Mouse (Mus musculus): Measurements from ENCODE around the gene Arhgef28. TPM values are rescaled to one million over a fixed set of nuclear protein-coding genes. Genes with fewer than 3 reads are reported as not detected.

The Arhgef28 gene
- polyA plus RNA-seq, 1 experiment from 2014 or later, result 45.3 TPM

DNA sequence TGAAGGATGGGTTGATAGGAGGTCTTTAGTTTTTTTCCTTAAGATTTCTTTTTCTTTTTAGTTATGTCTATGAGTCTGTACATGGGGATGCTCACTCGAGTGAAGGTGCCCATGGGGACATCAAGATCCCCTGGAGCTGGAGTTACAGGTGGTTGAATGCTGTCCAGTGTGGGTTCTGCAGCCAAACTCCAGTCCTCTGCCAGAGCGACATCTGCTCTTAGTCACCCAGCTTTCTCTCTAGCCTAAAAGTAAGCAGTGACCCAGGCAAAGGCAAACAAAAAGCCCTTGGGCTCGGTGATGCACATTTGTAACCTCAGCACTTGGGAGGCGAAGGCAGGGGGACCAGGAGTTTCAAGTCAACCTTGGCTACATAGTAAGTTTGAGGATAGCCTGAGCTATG is 232.3 kb downstream of the Arhgef28 start:
- Histone ChIP-seq H3K27me3 (no peaks in the 10 kb centered on the region), H3K27ac (no peak overlapping the region), H3K4me1 (no peaks in the 10 kb centered on the region), H3K9ac (no peak overlapping the region), H3K36me3 (peaks cover 48% of the 10 kb centered on the region), H3K9me3 (replicated peaks) (no peaks in the 10 kb centered on the region), H3K4me2 (no peak overlapping the region), H3K4me3 (replicated peaks) (no peak overlapping the region)
- ATAC-seq (replicated peaks; ENCODE audit: low FRiP score), result no peak
- 78% methylated on average over 4 of the region's 4 CpGs for WGBS

DNA sequence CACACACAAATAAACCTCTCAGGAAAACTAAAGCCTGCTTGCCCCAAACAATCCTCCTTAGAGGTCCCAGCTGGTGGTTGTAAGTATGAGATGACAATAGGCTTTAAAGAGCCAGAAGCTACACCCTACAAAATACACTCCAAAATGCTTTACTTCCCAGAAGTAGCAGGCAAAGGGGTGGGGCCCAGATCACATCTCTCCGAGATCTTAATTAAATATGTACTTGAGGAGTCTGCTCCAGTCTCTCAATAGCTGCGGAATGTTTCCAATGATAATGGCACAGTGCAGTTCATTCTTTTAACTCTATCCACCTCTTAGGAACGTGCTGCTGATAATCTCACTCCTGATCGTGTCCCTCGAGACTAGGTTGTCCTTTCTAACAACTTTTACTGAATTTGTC is 240.2 kb downstream of the Arhgef28 start:
- Histone ChIP-seq H3K9me3 (replicated peaks) (no peaks in the 10 kb centered on the region), H3K27me3 (no peaks in the 10 kb centered on the region), H3K9ac (no peak overlapping the region), H3K27ac (no peak overlapping the region), H3K4me3 (replicated peaks) (no peak overlapping the region), H3K4me2 (no peak overlapping the region), H3K4me1 (0 out of 2 replicates have a peak, but pooled peaks cover 5% of the 10 kb centered on the region), H3K36me3 (peaks cover 43% of the 10 kb centered on the region)
- 78% methylated on average over 5 of the region's 5 CpGs for WGBS
- no peak for ATAC-seq (replicated peaks; ENCODE audit: low FRiP score)

DNA sequence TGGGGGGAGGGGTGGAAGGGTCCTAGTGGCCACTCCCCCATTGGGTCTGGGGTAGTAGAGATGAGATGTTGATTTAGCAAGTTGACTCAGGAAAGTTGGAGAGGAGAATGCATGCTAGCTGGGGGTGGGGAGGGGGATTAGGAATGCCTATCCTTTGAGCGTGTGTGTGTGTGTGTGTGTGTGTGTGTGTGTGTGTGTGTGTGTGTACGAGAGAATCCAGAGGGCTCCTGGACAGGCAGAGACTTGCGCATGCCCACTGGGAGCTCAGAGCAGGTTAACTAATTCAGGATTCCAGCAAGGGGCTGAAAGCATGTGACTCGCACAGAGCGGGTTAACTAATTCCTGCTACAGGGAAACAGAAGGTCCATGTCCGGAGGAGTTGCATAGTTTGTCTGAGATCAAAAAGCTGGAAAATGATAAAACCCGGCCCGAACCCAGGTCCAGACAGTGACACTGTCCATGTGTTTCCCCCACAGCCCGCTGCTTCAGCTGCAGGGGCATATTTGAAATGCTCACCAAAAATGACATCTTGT is 241.3 kb downstream of the Arhgef28 start:
- no peak overlapping the region for H3K27ac ChIP-seq
- WGBS, result 50% methylated on average over 9 of the region's 9 CpGs

DNA sequence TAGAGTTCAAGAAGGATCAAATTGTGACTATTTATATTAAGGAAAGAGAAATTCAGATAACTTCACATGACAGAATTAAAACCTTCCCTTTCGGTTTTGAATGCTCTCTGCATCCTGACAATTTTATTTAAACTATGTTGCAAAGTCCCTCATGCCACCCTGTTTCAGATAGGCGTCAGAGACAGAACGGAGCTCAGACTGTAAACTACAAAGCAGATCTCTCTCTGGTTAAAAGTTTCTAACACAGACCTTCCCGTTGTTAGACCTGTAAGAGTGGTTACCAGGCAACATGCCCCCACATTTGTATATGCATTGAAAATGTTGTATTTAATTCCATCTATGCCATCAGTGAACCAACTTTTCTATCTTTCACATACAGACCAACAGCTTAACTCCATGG is 246.1 kb downstream of the Arhgef28 start:
- WGBS, result 83% methylated on average over 4 of the region's 4 CpGs
- Histone ChIP-seq H3K36me3 (peaks cover 43% of the 10 kb centered on the region), H3K4me1 (peaks cover 18% of the 10 kb centered on the region), H3K27me3 (no peaks in the 10 kb centered on the region), H3K9me3 (replicated peaks) (no peaks in the 10 kb centered on the region), H3K4me3 (replicated peaks) (no peak overlapping the region), H3K9ac (no peak overlapping the region), H3K27ac (no peak overlapping the region), H3K4me2 (no peak overlapping the region)
- ATAC-seq (replicated peaks; ENCODE audit: low FRiP score), result no peak

More for the DNA sequence above, 241.3 kb downstream of the Arhgef28 start:
- no peaks in the 10 kb centered on the region for H3K27me3 ChIP-seq
- peaks cover 52% of the 10 kb centered on the region for H3K36me3 ChIP-seq
- no peak overlapping the region for H3K9ac ChIP-seq
- no peak overlapping the region for H3K4me2 ChIP-seq
- H3K9me3 ChIP-seq (replicated peaks), result no peaks in the 10 kb centered on the region
- H3K4me1 ChIP-seq, result 0 out of 2 replicates have a peak, but pooled peaks cover 5% of the 10 kb centered on the region
- 0 out of 2 replicates have a peak, but pooled peaks have one; percentile 18 for ATAC-seq (replicated peaks; ENCODE audit: low FRiP score)
- no peak overlapping the region for H3K4me3 ChIP-seq (replicated peaks)

DNA sequence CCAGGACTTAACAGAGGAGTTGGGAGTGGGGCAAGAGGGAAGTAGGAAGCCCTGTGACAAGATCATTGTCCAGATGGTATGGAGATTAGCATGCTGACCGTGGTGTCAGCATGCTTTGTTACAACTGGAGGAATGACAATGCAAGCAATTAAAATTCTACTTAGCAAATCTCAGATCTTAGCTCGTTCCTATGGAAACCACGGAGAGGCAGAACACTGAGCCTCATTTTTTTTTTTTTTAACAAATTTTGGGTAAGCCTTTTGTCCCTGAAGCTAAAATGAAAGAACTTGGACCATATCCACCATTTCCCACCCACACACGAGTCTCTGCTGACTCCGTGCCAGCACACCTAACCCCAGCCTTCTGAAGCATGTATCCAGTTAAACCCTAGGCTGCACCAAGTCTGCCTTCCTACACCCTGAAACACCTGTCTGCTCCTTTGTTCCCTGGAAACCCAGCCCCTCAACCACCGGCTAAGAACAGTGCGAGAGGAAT is 246.8 kb downstream of the Arhgef28 start:
- no peaks in the 10 kb centered on the region for H3K27me3 ChIP-seq
- 45% methylated on average over 7 of the region's 7 CpGs for WGBS
- peaks cover 16% of the 10 kb centered on the region for H3K4me1 ChIP-seq
- H3K27ac ChIP-seq, result no peak overlapping the region
- H3K4me2 ChIP-seq, result no peak overlapping the region
- H3K9me3 ChIP-seq (replicated peaks), result no peaks in the 10 kb centered on the region
- no peak for ATAC-seq (replicated peaks; ENCODE audit: low FRiP score)
- H3K36me3 ChIP-seq, result peaks cover 43% of the 10 kb centered on the region
- no peak overlapping the region for H3K9ac ChIP-seq
- H3K4me3 ChIP-seq (replicated peaks), result no peak overlapping the region

DNA sequence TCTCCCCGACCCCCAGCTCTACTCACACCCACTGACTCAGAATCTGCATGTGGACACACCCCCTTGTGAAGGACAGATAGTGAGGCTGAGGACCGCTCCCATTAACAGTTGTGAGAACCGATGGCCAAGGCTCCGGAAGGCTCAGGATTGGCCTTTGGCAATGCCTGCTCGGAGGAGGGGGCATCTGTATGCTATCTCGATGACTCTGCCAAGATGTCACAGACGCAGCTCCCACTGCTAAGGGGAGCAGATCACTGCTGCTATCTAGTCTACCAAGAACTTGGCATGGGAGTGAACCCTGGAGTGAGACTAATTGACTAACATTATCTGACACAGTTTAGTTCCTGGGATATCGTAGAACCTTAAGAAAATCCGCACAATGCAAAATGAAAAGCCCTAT is 250.5 kb downstream of the Arhgef28 start:
- no peak overlapping the region for H3K4me3 ChIP-seq (replicated peaks)
- peaks cover 19% of the 10 kb centered on the region for H3K4me1 ChIP-seq
- H3K4me2 ChIP-seq, result no peak overlapping the region
- no peak overlapping the region for H3K9ac ChIP-seq
- peaks cover 52% of the 10 kb centered on the region for H3K36me3 ChIP-seq
- no peaks in the 10 kb centered on the region for H3K9me3 ChIP-seq (replicated peaks)
- WGBS, result 59% methylated on average over 9 of the region's 9 CpGs
- no peak; the same call in 1 of the 2 replicates for ATAC-seq (replicated peaks; ENCODE audit: low FRiP score)
- no peak overlapping the region for H3K27ac ChIP-seq
- no peaks in the 10 kb centered on the region for H3K27me3 ChIP-seq

- ATAC-seq (replicated peaks; ENCODE audit: low FRiP score), result no peak
- H3K4me1 ChIP-seq, result peaks cover 19% of the 10 kb centered on the region
- H3K9me3 ChIP-seq (replicated peaks), result no peaks in the 10 kb centered on the region
- whole genome bisulfite sequencing, result 26% methylated on average over 7 of the region's 7 CpGs
- H3K27ac ChIP-seq, result no peak overlapping the region
- H3K9ac ChIP-seq, result no peak overlapping the region
- no peaks in the 10 kb centered on the region for H3K27me3 ChIP-seq
- no peak overlapping the region for H3K4me2 ChIP-seq
- H3K36me3 ChIP-seq, result peaks cover 52% of the 10 kb centered on the region
- H3K4me3 ChIP-seq (replicated peaks), result no peak overlapping the region
These were observed 251.2 kb downstream of the Arhgef28 start for GRCm38 (mm10) chr13:97954956-97955496.

DNA sequence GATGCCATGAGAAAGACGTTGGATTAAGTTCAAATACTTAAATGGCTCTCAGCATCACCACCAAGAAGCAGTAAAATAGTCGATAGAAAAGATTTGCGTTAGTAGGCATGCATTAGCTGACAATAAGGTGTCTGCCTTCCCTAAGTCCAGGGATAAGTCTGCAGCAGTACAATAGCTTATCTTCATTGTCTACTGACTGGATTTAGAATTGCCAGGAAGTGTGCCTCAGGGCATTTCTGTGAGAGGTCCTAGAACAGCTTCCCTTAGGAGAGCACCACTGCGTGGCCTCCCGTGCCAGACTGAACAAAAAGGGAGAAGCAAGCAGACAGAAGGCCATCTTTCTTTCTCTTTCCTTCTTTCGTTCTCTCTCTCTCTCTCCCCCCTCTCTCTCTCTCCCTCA is 252.2 kb downstream of the Arhgef28 start:
- no peak overlapping the region for H3K4me3 ChIP-seq (replicated peaks)
- peaks cover 13% of the 10 kb centered on the region for H3K4me1 ChIP-seq
- WGBS, result 60% methylated on average over 6 of the region's 6 CpGs
- no peaks in the 10 kb centered on the region for H3K9me3 ChIP-seq (replicated peaks)
- no peak overlapping the region for H3K9ac ChIP-seq
- H3K4me2 ChIP-seq, result no peak overlapping the region
- peaks cover 59% of the 10 kb centered on the region for H3K36me3 ChIP-seq
- no peaks in the 10 kb centered on the region for H3K27me3 ChIP-seq
- no peak for ATAC-seq (replicated peaks; ENCODE audit: low FRiP score)
- H3K27ac ChIP-seq, result no peak overlapping the region

GRCm38 (mm10) chr13:97953526-97953925 is 252.7 kb downstream of the Arhgef28 start:
- Histone ChIP-seq H3K27ac (no peak overlapping the region), H3K9ac (no peak overlapping the region), H3K27me3 (no peaks in the 10 kb centered on the region), H3K9me3 (replicated peaks) (no peaks in the 10 kb centered on the region), H3K36me3 (peaks cover 62% of the 10 kb centered on the region), H3K4me2 (no peak overlapping the region), H3K4me1 (peaks cover 13% of the 10 kb centered on the region), H3K4me3 (replicated peaks) (no peak overlapping the region)
- ATAC-seq (replicated peaks; ENCODE audit: low FRiP score), result no peak
- 88% methylated on average over 19 of the region's 19 CpGs for WGBS

- no peaks in the 10 kb centered on the region for H3K4me1 ChIP-seq
- H3K9me3 ChIP-seq (replicated peaks), result no peaks in the 10 kb centered on the region
- no peak overlapping the region for H3K4me3 ChIP-seq (replicated peaks)
- no peak overlapping the region for H3K27ac ChIP-seq
- no peak overlapping the region for H3K4me2 ChIP-seq
- H3K36me3 ChIP-seq, result peaks cover 84% of the 10 kb centered on the region
- H3K27me3 ChIP-seq, result no peaks in the 10 kb centered on the region
- no peak overlapping the region for H3K9ac ChIP-seq
- no peak for ATAC-seq (replicated peaks; ENCODE audit: low FRiP score)
- WGBS, result 96% methylated on average over 6 of the region's 6 CpGs
These were observed 257.4 kb downstream of the Arhgef28 start for GRCm38 (mm10) chr13:97948856-97949255.

DNA sequence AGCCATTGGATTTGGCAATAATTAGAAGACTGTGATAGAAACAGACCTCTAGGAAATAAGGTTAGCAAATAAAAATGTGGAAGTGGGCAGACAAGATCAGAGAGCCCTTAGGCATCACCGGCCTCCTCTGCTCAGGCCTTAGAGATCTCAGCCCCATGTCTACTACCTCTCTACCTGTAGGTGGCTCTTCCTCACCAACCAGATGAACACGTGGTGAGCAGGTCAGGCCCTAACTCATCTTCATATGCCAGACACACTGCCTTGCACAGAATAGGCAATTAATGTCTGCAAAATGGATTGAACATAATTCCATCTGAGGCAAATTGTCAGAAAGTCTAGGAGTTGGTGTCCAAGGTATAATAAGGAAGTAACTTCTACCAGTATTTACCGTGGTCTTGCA is 258.6 kb downstream of the Arhgef28 start:
- Histone ChIP-seq H3K36me3 (peaks cover 73% of the 10 kb centered on the region), H3K4me3 (replicated peaks) (no peak overlapping the region), H3K4me1 (no peaks in the 10 kb centered on the region), H3K27ac (no peak overlapping the region), H3K9ac (no peak overlapping the region), H3K9me3 (replicated peaks) (no peaks in the 10 kb centered on the region), H3K4me2 (no peak overlapping the region), H3K27me3 (no peaks in the 10 kb centered on the region)
- 74% methylated on average over 3 of the region's 3 CpGs for WGBS
- ATAC-seq (replicated peaks; ENCODE audit: low FRiP score), result no peak

GRCm38 (mm10) chr13:97946422-97946821 is 259.8 kb downstream of the Arhgef28 start:
- Histone ChIP-seq H3K4me1 (no peaks in the 10 kb centered on the region), H3K9ac (no peak overlapping the region), H3K27ac (no peak overlapping the region), H3K27me3 (no peaks in the 10 kb centered on the region), H3K9me3 (replicated peaks) (no peaks in the 10 kb centered on the region), H3K4me3 (replicated peaks) (no peak overlapping the region), H3K4me2 (no peak overlapping the region), H3K36me3 (peaks cover 66% of the 10 kb centered on the region)
- no peak for ATAC-seq (replicated peaks; ENCODE audit: low FRiP score)
- WGBS, result 73% methylated on average over 7 of the region's 7 CpGs

All from kidney, embryonic 15.5 days (tissue).